Mouse (Mus musculus) hindbrain, embryonic 11.5 days (tissue): ENCODE results near the gene Kazald1. TPM values are rescaled to one million over a fixed set of nuclear protein-coding genes. Genes with fewer than 3 reads are reported as not detected.

ENCODE experiments used
- ATAC-seq: fragments of 200-750 bp; cut with Nextera tagmentation; 2 replicates; pipeline ENCODE4 v1.8.0; 2017; ENCODE audit warnings: mild to moderate bottlenecking, moderate TSS enrichment, moderate library complexity; ENCODE audit not compliant: low FRiP score
- DNase-seq: peaks from one replicate; pipeline ENCODE4 v3.0.0-alpha.2; 2015; ENCODE audit warnings: low spot score
- H3K27ac ChIP-seq: fragments of 300-500 bp; sonication (generic); 2 replicates; pipeline ENCODE4 v1.5.1; 2014; ENCODE audit warnings: mild to moderate bottlenecking, low read depth, low read length
- H3K27me3 ChIP-seq: fragments of 300-500 bp; sonication (generic); 2 replicates; pipeline ENCODE4 v1.6.1; 2014; ENCODE audit warnings: mild to moderate bottlenecking, low read length, moderate library complexity, mixed read lengths; ENCODE audit not compliant: control insufficient read depth, insufficient read depth
- H3K36me3 ChIP-seq: fragments of 300-500 bp; sonication (generic); 2 replicates; pipeline ENCODE4 v1.6.1; 2014; ENCODE audit warnings: mild to moderate bottlenecking, low read length, moderate library complexity, mixed read lengths; ENCODE audit not compliant: control insufficient read depth, insufficient read depth
- H3K4me1 ChIP-seq: fragments of 300-500 bp; sonication (generic); replicated peaks from 2 replicates; pipeline ENCODE4 v1.6.1; 2014; ENCODE audit warnings: low read length, mixed read lengths; ENCODE audit not compliant: control insufficient read depth, insufficient read depth
- H3K4me2 ChIP-seq: fragments of 300-500 bp; sonication (generic); replicated peaks from 2 replicates; pipeline ENCODE4 v1.6.1; 2014; ENCODE audit warnings: mild to moderate bottlenecking, low read depth, low read length
- H3K4me3 ChIP-seq: fragments of 300-500 bp; sonication (generic); 2 replicates; pipeline ENCODE4 v1.5.1; 2014; ENCODE audit warnings: low read depth, low read length
- H3K9ac ChIP-seq: fragments of 300-500 bp; sonication (generic); 2 replicates; pipeline ENCODE4 v1.6.1; 2014; ENCODE audit warnings: low read depth, low read length
- H3K9me3 ChIP-seq: fragments of 300-500 bp; sonication (generic); 2 replicates; pipeline ENCODE4 v1.6.1; 2016; ENCODE audit warnings: low read length; ENCODE audit not compliant: control insufficient read depth
- WGBS: fragments of 180-500 bp; shearing (Covaris S2); extraction: QIAGEN DNeasy Blood & Tissue Kit; methylation state at CpG from one replicate; pipeline ENCODE4 v1.1.7; 2014; 5-methylcytosine and 5-hydroxymethylcytosine counted together
- polyA plus RNA-seq: library from polyadenylated mRNA; unstranded; fragments of >200 nt; fragmentation: Nextera tagmentation; extraction: Ambion mirVana; gene quantifications from 2 replicates; pipeline ENCODE4 v1.2.1, GENCODE M21; 2014

Kazald1 gene
- polyA plus RNA-seq, 1 experiment from 2014 or later = 2.9 TPM

- Histone ChIP-seq H3K4me2 (no peak overlapping the region), H3K9me3 (no peaks in the 10 kb centered on the region), H3K4me1 (peaks cover 6% of the 10 kb centered on the region), H3K9ac (no peak overlapping the region), H3K36me3 (no peaks in the 10 kb centered on the region), H3K27me3 (peaks cover 4% of the 10 kb centered on the region; the same call in 1 of the 2 replicates), H3K4me3 (no peak overlapping the region), H3K27ac (no peak overlapping the region)
- DNase-seq (no peak), ATAC-seq (no peak)
- WGBS = 76% methylated on average over 8 of the region's 8 CpGs
Measured at GRCm38 (mm10) chr19:45110681-45111080, 35.6 kb downstream of the Kazald1 start.

GRCm38 (mm10) chr19:45112444-45112843 lies 37.4 kb downstream of the Kazald1 start:
- H3K9ac ChIP-seq = no peak overlapping the region
- H3K4me1 ChIP-seq = peaks cover 6% of the 10 kb centered on the region
- H3K4me3 ChIP-seq = no peak overlapping the region
- no peaks in the 10 kb centered on the region for H3K36me3 ChIP-seq
- no peak overlapping the region for H3K4me2 ChIP-seq
- WGBS = 85% methylated on average over 6 of the region's 6 CpGs
- H3K27me3 ChIP-seq = peaks cover 4% of the 10 kb centered on the region; the same call in 1 of the 2 replicates
- no peak for DNase-seq
- no peak overlapping the region for H3K27ac ChIP-seq
- H3K9me3 ChIP-seq = no peaks in the 10 kb centered on the region
- no peak for ATAC-seq

GRCm38 (mm10) chr19:45113791-45114460 lies 38.9 kb downstream of the Kazald1 start:
- Histone ChIP-seq H3K27me3 (peaks cover 6% of the 10 kb centered on the region; the same call in 1 of the 2 replicates), H3K27ac (no peak overlapping the region), H3K4me1 (peaks cover 6% of the 10 kb centered on the region), H3K4me3 (no peak overlapping the region), H3K36me3 (no peaks in the 10 kb centered on the region), H3K9ac (peak overlapping the region; percentile 39; the same call in 1 of the 2 replicates), H3K4me2 (no peak overlapping the region; the same call in 1 of the 2 replicates), H3K9me3 (no peaks in the 10 kb centered on the region)
- WGBS = 2% methylated on average over 15 of the region's 18 CpGs
- 0 out of 2 replicates have a peak, but pooled peaks have one; percentile 25 for ATAC-seq
- DNase-seq = peak; percentile 68

DNA sequence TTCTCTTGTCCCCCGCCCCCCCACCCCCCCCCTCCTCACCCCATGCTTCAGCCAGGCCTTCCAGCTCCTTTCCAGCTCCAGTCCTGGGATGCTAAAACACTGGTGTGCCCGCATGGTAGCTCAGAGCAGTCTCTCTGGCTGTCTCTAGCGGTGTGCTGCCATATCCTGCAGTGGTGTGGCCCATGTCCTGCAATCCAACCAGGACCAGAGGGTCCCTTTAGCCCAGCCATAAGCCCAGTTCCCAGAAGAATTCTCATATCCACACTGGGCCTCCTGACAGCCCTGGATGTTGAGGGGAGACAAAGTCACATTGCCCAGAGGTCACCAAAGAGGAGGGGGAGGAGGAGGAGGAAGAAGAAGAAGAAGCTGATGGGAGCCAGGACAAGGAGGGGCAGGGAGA lies 39.7 kb downstream of the Kazald1 start:
- peaks cover 6% of the 10 kb centered on the region for H3K4me1 ChIP-seq
- no peak for DNase-seq
- H3K4me2 ChIP-seq = no peak overlapping the region
- no peak overlapping the region for H3K4me3 ChIP-seq
- ATAC-seq = no peak
- H3K9ac ChIP-seq = no peak overlapping the region
- no peaks in the 10 kb centered on the region for H3K36me3 ChIP-seq
- no peak overlapping the region for H3K27ac ChIP-seq
- H3K9me3 ChIP-seq = no peaks in the 10 kb centered on the region
- peaks cover 9% of the 10 kb centered on the region; the same call in 1 of the 2 replicates for H3K27me3 ChIP-seq
- 39% methylated on average over 3 of the region's 3 CpGs for WGBS

- ATAC-seq = no peak
- Histone ChIP-seq H3K4me1 (peaks cover 6% of the 10 kb centered on the region), H3K36me3 (no peaks in the 10 kb centered on the region), H3K9ac (no peak overlapping the region), H3K27ac (no peak overlapping the region), H3K9me3 (no peaks in the 10 kb centered on the region), H3K4me3 (no peak overlapping the region), H3K4me2 (no peak overlapping the region), H3K27me3 (peaks cover 12% of the 10 kb centered on the region; the same call in 1 of the 2 replicates)
- 68% methylated on average over 1 of the region's 1 CpGs for WGBS
- peak; percentile 53 for DNase-seq
Measured at GRCm38 (mm10) chr19:45116798-45117197, 41.8 kb downstream of the Kazald1 start.

Other genes starting within 250 kb of the Kazald1 start
- 41.4 and 44.7 TPM in 2 replicates for gene Slf2, start 144.1 kb upstream of the Kazald1 start, polyA plus RNA-seq
- 7.2 and 7.9 TPM in 2 replicates for gene Sema4g, start 86.1 kb upstream of the Kazald1 start, polyA plus RNA-seq
- 15.0 and 16.6 TPM in 2 replicates for gene Twnk, start 69.6 kb upstream of the Kazald1 start, polyA plus RNA-seq
- gene Mrpl43, start 68.8 kb upstream of the Kazald1 start, polyA plus RNA-seq = 69.0 and 75.0 TPM in 2 replicates
- 39.7 and 41.0 TPM in 2 replicates for gene Lzts2, start 60.8 kb upstream of the Kazald1 start, polyA plus RNA-seq
- 0.62 TPM in 1 of 2 replicates, not detected in the other for gene Pdzd7, start 29.5 kb upstream of the Kazald1 start, polyA plus RNA-seq
- gene Sfxn3, start 27.7 kb upstream of the Kazald1 start, polyA plus RNA-seq = 22.7 and 23.8 TPM in 2 replicates
- gene Tlx1, start 75.4 kb downstream of the Kazald1 start, polyA plus RNA-seq = 2.2 and 4.0 TPM in 2 replicates
- gene Lbx1, start 160.6 kb downstream of the Kazald1 start, polyA plus RNA-seq = 7.6 and 8.5 TPM in 2 replicates